In the genomic region with DNA sequence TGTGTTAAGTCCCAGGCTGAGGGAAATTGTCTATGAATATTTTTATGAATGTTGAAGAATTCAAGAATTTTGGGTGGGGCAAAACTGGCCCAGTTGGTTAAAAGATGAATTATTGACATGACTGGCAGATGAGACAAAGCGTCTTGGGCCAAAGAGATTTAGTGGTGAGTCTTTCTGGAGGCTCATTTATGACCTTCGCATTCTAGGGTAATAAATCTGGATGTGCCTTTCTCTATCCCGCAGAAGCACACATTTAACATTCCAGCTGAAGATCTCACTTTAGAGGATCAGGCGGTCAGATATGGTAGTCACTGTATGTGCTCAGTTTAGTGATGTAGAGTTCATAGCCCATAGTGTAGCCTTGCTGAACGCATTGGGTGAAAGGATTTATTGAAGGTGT, we compare ENCODE assay signal across 16 mouse cellular contexts.
"Had no signal": no experiment of that assay in that cellular context is flagged by ENCODE, and none has a peak within 500 bp of the region (broad histone marks: within the 10 kb centered on the region; RNA-seq: fewer than 3 reads in every experiment).

No protein-coding gene starts in this region.

- H3K9me3 ChIP-seq: lung, embryonic 15.5 days; midbrain, embryonic 10.5 days; midbrain, embryonic 12.5 days; neural tube, embryonic 12.5 days; stomach, embryonic 15.5 days had no signal

- H3K36me3 ChIP-seq: lung, embryonic 15.5 days; midbrain, embryonic 10.5 days; midbrain, embryonic 12.5 days; neural tube, embryonic 12.5 days; stomach, embryonic 15.5 days had no signal

- H3K9ac ChIP-seq: liver, postnatal 0 days; lung, embryonic 15.5 days; midbrain, embryonic 12.5 days; neural tube, embryonic 12.5 days; stomach, embryonic 15.5 days had no signal

- DNase-seq: liver, postnatal 0 days; lung, adult 2 months; lung, postnatal 4 days; midbrain, embryonic 14.5 days; right cerebral cortex, postnatal 14 days; thymus, adult 2 months; thymus, postnatal 25 days; thymus, postnatal 4 days had no signal

- H3K4me3 ChIP-seq: lung, embryonic 15.5 days; midbrain, embryonic 10.5 days; midbrain, embryonic 12.5 days; neural tube, embryonic 12.5 days; stomach, embryonic 15.5 days had no signal

- H3K4me1 ChIP-seq: lung, embryonic 15.5 days; midbrain, embryonic 10.5 days; midbrain, embryonic 12.5 days; neural tube, embryonic 12.5 days; stomach, embryonic 15.5 days had no signal

- H3K27me3 ChIP-seq: lung, embryonic 15.5 days; midbrain, embryonic 12.5 days; neural tube, embryonic 12.5 days; stomach, embryonic 15.5 days had no signal

- ATAC-seq: liver, postnatal 0 days; lung, postnatal 0 days; midbrain, embryonic 16.5 days had no signal

- H3K27ac ChIP-seq: lung, embryonic 15.5 days; midbrain, embryonic 10.5 days; midbrain, embryonic 12.5 days; neural tube, embryonic 12.5 days; stomach, embryonic 15.5 days; stomach, postnatal 0 days had no signal

- H3K4me2 ChIP-seq: lung, embryonic 15.5 days; midbrain, embryonic 12.5 days; neural tube, embryonic 12.5 days; stomach, embryonic 15.5 days had no signal
